Mouse (Mus musculus) midbrain, postnatal 0 days (tissue): ENCODE data around the gene Anp32a. TPM values are rescaled to one million over a fixed set of nuclear protein-coding genes. Genes with fewer than 3 reads are reported as not detected.

Source experiments
- ATAC-seq: fragments of 200-750 bp; cut with Nextera tagmentation; 2 replicates; pipeline ENCODE4 v1.8.0; 2017; ENCODE audit warnings: moderate number of reproducible peaks, mild to moderate bottlenecking, moderate TSS enrichment, moderate library complexity; ENCODE audit not compliant: low FRiP score
- DNase-seq: peaks from one replicate; pipeline ENCODE4 v3.0.0-alpha.2; 2015; ENCODE audit warnings: low spot score
- H3K27ac ChIP-seq: fragments of 300-500 bp; sonication (generic); 2 replicates; pipeline ENCODE4 v1.5.1; 2014; ENCODE audit warnings: low read depth, mild to moderate bottlenecking, low read length, mixed read lengths
- H3K27me3 ChIP-seq: fragments of 300-500 bp; sonication (generic); 2 replicates; pipeline ENCODE4 v1.6.1; 2014; ENCODE audit warnings: low read length, control low read depth, mixed read lengths; ENCODE audit not compliant: insufficient read depth
- H3K36me3 ChIP-seq: fragments of 300-500 bp; sonication (generic); 2 replicates; pipeline ENCODE4 v1.6.1; 2014; ENCODE audit warnings: low read length, control low read depth, mixed read lengths; ENCODE audit not compliant: insufficient read depth
- H3K4me1 ChIP-seq: fragments of 300-500 bp; sonication (generic); 2 replicates; pipeline ENCODE4 v1.6.1; 2014; ENCODE audit warnings: mild to moderate bottlenecking, control low read depth, antibody characterized with exemption, low read length, mixed read lengths; ENCODE audit not compliant: insufficient read depth
- H3K4me2 ChIP-seq: fragments of 300-500 bp; sonication (generic); 2 replicates; pipeline ENCODE4 v1.6.1; 2014; ENCODE audit warnings: low read depth, mild to moderate bottlenecking, low read length, mixed read lengths; ENCODE audit not compliant: poor library complexity, severe bottlenecking
- H3K4me3 ChIP-seq: fragments of 300-500 bp; sonication (generic); 2 replicates; pipeline ENCODE4 v1.5.1; 2014; ENCODE audit warnings: low read depth, mild to moderate bottlenecking, low read length, moderate library complexity
- H3K9ac ChIP-seq: fragments of 300-500 bp; sonication (generic); replicated peaks from 2 replicates; pipeline ENCODE4 v1.6.1; 2014; ENCODE audit warnings: mild to moderate bottlenecking, low read length, moderate library complexity, mixed read lengths; ENCODE audit not compliant: poor library complexity, severe bottlenecking
- H3K9me3 ChIP-seq: fragments of 300-500 bp; sonication (generic); 2 replicates; pipeline ENCODE4 v1.6.1; 2016; ENCODE audit warnings: low read length, control low read depth
- CTCF ChIP-seq: IDR thresholded peaks from 2 replicates; pipeline ENCODE4 v1.5.1; 2016; ENCODE audit warnings: antibody characterized with exemption, mild to moderate bottlenecking
- WGBS: fragments of 180-500 bp; shearing (Covaris S2); extraction: QIAGEN DNeasy Blood & Tissue Kit; methylation state at CpG from one replicate; pipeline ENCODE4 v1.1.7; 2014; 5-methylcytosine and 5-hydroxymethylcytosine counted together
- polyA plus RNA-seq: library from polyadenylated mRNA; unstranded; fragments of >200 nt; fragmentation: Nextera tagmentation; extraction: Ambion mirVana; gene quantifications from 2 replicates; pipeline ENCODE4 v1.2.1, GENCODE M21; 2015
- total RNA-seq: library from RNA; depleted of rRNA; stranded (reverse); fragments of >200 nt; gene quantifications from 2 replicates; pipeline ENCODE4 v1.2.3, GENCODE M21; 2014

Anp32a gene
- total and polyA plus RNA-seq, 2 experiments from 2014 or later, result 76.2 to 88.8 TPM

DNA sequence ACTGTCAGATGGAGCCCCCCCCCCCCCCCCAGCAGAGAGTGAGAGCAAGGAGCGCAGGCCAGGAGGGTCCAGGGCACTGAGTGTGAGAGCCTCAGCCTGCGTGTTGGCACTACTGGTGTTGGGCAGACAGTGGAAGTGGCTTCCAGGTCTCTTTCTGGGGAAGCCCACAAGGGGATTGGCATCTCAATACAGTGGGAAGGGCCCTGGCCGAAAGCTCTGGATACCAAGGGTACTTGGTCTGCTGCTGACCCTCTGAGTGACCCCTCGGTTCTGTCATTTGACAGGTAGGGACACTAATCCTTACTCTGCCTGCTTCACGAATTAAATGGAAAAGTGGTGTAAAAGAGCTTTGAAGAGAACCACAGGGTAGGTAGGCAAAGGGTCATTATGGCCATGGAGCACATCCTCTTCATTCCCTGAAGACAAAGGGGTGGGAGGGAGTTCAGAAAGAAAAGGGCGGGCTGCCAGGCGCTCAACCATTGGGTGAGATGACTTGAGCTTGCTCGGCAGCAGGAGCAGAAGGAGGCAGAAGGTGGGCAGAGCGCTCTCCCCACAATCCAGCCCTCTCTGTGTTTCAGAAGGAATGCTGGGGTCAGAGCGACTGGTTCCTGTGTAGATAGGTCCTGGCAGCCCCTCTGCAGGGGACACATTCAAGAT is 79.3 kb downstream of the Anp32a start:
- TF ChIP-seq CTCF, result no peak
- Histone ChIP-seq H3K36me3 (peaks cover 14% of the 10 kb centered on the region), H3K4me1 (no peaks in the 10 kb centered on the region), H3K4me3 (no peak overlapping the region), H3K27me3 (no peaks in the 10 kb centered on the region), H3K9ac (no peak overlapping the region), H3K4me2 (no peak overlapping the region), H3K9me3 (no peaks in the 10 kb centered on the region), H3K27ac (no peak overlapping the region)
- 48% methylated on average over 10 of the region's 10 CpGs for WGBS
- DNase-seq (no peak), ATAC-seq (no peak)

- Histone ChIP-seq H3K27me3 (no peaks in the 10 kb centered on the region), H3K4me3 (no peak overlapping the region), H3K27ac (no peak overlapping the region), H3K4me1 (no peaks in the 10 kb centered on the region), H3K9ac (no peak overlapping the region), H3K4me2 (no peak overlapping the region), H3K9me3 (no peaks in the 10 kb centered on the region), H3K36me3 (peaks cover 20% of the 10 kb centered on the region)
- no peak for TF ChIP-seq CTCF
- ATAC-seq, result peak; percentile 21; the same call in 1 of the 2 replicates
- peak; percentile 42 for DNase-seq
- 13% methylated on average over 13 of the region's 13 CpGs for WGBS
Measured at GRCm38 (mm10) chr9:62421027-62421426, 79.9 kb downstream of the Anp32a start.

DNA sequence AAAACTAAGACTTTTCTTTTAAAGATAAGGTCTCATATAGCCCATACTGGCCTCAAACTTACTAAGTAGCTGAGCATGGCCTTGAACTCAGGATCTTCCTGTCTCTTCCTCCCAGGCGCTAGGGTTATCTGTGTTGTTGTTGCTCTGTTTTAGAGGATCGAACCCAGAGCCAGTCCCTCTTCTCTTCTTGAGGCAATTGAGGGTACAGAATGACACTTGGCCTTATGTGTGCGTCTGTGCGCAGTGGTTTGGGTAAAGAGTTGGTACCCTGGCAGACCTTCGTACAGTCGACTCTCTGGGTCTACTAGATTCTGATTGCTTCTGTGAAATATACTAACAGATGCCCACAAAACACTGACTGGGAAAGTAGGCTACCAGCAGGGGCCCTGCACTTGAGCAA is 80.8 kb downstream of the Anp32a start:
- ATAC-seq, result no peak

DNA sequence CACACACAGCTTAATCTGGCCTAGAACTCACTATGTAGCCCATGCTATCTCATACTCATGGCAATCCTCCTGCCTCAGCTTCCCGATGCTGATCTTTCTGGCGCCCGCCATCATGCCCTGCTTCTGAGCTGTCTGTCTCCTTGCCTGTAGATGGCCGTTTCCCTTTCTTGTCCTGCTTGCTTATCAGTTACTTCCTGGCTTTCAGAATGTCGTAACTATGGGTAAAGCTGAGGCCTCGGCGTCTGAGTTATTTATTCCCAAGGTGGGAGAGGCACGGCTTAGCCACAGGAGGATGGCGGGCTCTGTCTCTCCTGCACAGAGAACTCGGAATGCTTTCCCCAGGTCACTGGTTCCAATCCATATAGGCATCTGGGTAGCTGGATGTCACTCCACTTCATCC is 81.8 kb downstream of the Anp32a start:
- DNase-seq (no peak), ATAC-seq (no peak)
- no peak for TF ChIP-seq CTCF
- H3K9ac ChIP-seq, result no peak overlapping the region
- WGBS, result 90% methylated on average over 10 of the region's 10 CpGs
- no peaks in the 10 kb centered on the region for H3K27me3 ChIP-seq
- peaks cover 31% of the 10 kb centered on the region for H3K36me3 ChIP-seq
- no peak overlapping the region for H3K4me3 ChIP-seq
- H3K9me3 ChIP-seq, result no peaks in the 10 kb centered on the region
- H3K27ac ChIP-seq, result no peak overlapping the region
- H3K4me2 ChIP-seq, result no peak overlapping the region
- H3K4me1 ChIP-seq, result no peaks in the 10 kb centered on the region

More for the DNA sequence above, 80.8 kb downstream of the Anp32a start:
- Histone ChIP-seq H3K4me1 (no peaks in the 10 kb centered on the region), H3K4me3 (no peak overlapping the region), H3K27ac (no peak overlapping the region), H3K4me2 (no peak overlapping the region), H3K27me3 (no peaks in the 10 kb centered on the region), H3K36me3 (peaks cover 22% of the 10 kb centered on the region), H3K9ac (no peak overlapping the region), H3K9me3 (no peaks in the 10 kb centered on the region)
- 99% methylated on average over 6 of the region's 6 CpGs for WGBS
- TF ChIP-seq CTCF, result no peak
- no peak for DNase-seq

- WGBS, result 95% methylated on average over 10 of the region's 10 CpGs
Measured at GRCm38 (mm10) chr9:62423871-62424270, 82.8 kb downstream of the Anp32a start.

GRCm38 (mm10) chr9:62425265-62425664 is 84.2 kb downstream of the Anp32a start:
- Histone ChIP-seq H3K4me2 (no peak overlapping the region), H3K4me1 (no peaks in the 10 kb centered on the region), H3K27me3 (no peaks in the 10 kb centered on the region), H3K36me3 (peaks cover 47% of the 10 kb centered on the region), H3K4me3 (no peak overlapping the region), H3K27ac (no peak overlapping the region), H3K9me3 (no peaks in the 10 kb centered on the region), H3K9ac (no peak overlapping the region)
- WGBS, result 67% methylated on average over 5 of the region's 5 CpGs
- DNase-seq (no peak), ATAC-seq (no peak)
- no peak for TF ChIP-seq CTCF

More at GRCm38 (mm10) chr9:62423871-62424270, 82.8 kb downstream of the Anp32a start:
- TF ChIP-seq CTCF, result no peak
- no peak for DNase-seq
- Histone ChIP-seq H3K27ac (no peak overlapping the region), H3K27me3 (no peaks in the 10 kb centered on the region), H3K4me2 (no peak overlapping the region), H3K36me3 (peaks cover 40% of the 10 kb centered on the region), H3K9me3 (no peaks in the 10 kb centered on the region), H3K4me3 (no peak overlapping the region), H3K4me1 (no peaks in the 10 kb centered on the region), H3K9ac (no peak overlapping the region)
- ATAC-seq, result no peak
